Mouse (Mus musculus): ENCODE results near the gene Map1lc3b. TPM values are rescaled to one million over a fixed set of nuclear protein-coding genes. Genes with fewer than 3 reads are reported as not detected.
"Not testable (repeated sequence)": the region's sequence is repeated elsewhere in the genome, so short reads cannot be mapped to it uniquely, and the experiment has no call there.

Map1lc3b gene
- polyA plus RNA-seq, 1 experiment from 2014 or later, result 202 TPM

- ATAC-seq (ENCODE audit: insufficient read depth), result peak; percentile 96
- no peak overlapping the region for H3K27ac ChIP-seq (ENCODE audit: low read depth)
Measured at GRCm38 (mm10) chr8:121585159-121585825, 4.9 kb upstream of the Map1lc3b start.

GRCm38 (mm10) chr8:121588750-121589149 lies 1.4 kb upstream of the Map1lc3b start:
- ATAC-seq (ENCODE audit: insufficient read depth), result no peak
- H3K4me1 ChIP-seq (ENCODE audit: insufficient read depth), result peaks cover 5% of the 10 kb centered on the region; the same call in 1 of the 2 replicates
- H3K9me3 ChIP-seq (ENCODE audit: low read depth, low read length), result no peaks in the 10 kb centered on the region
- WGBS, result 73% methylated on average over 4 of the region's 4 CpGs
- H3K9ac ChIP-seq, result no peak overlapping the region
- TF ChIP-seq CTCF (IDR thresholded peaks at IDR 0.05; ENCODE audit: low read depth), result no peak
- H3K27me3 ChIP-seq (ENCODE audit: insufficient read depth, low read length), result no peaks in the 10 kb centered on the region
- no peak overlapping the region for H3K4me2 ChIP-seq
- H3K27ac ChIP-seq (ENCODE audit: low read depth), result no peak overlapping the region
- H3K36me3 ChIP-seq (ENCODE audit: insufficient read depth), result no peaks in the 10 kb centered on the region
- H3K4me3 ChIP-seq (ENCODE audit: low read depth, low read length), result no peak overlapping the region
- DNase-seq, result no peak

More at GRCm38 (mm10) chr8:121585159-121585825, 4.9 kb upstream of the Map1lc3b start:
- H3K4me3 ChIP-seq (ENCODE audit: low read depth, low read length), result peak overlapping the region; percentile 56
- H3K4me2 ChIP-seq, result peak overlapping the region; percentile 66
- H3K36me3 ChIP-seq (ENCODE audit: insufficient read depth), result no peaks in the 10 kb centered on the region
- H3K9ac ChIP-seq, result peak overlapping the region; percentile 58
- H3K4me1 ChIP-seq (ENCODE audit: insufficient read depth), result 0 out of 2 replicates have a peak, but pooled peaks cover under 1% of the 10 kb centered on the region
- whole genome bisulfite sequencing, result under 1% methylated on average over 47 of the region's 47 CpGs
- H3K9me3 ChIP-seq (ENCODE audit: low read depth, low read length), result no peaks in the 10 kb centered on the region
- H3K27me3 ChIP-seq (ENCODE audit: insufficient read depth, low read length), result no peaks in the 10 kb centered on the region
- TF ChIP-seq CTCF (IDR thresholded peaks at IDR 0.05; ENCODE audit: low read depth), result no peak
- peak; percentile 100 for DNase-seq

- ATAC-seq (ENCODE audit: insufficient read depth), result no peak
- WGBS, result 33% methylated on average over 2 of the region's 2 CpGs
- H3K4me2 ChIP-seq, result peak overlapping the region; percentile 83
Measured at GRCm38 (mm10) chr8:121589205-121589726, 895 bp upstream of the Map1lc3b start.

GRCm38 (mm10) chr8:121591178-121592066 lies 1.3 kb downstream of the Map1lc3b start:
- peak overlapping the region; percentile 81 for H3K9ac ChIP-seq
- H3K9me3 ChIP-seq (ENCODE audit: low read depth, low read length), result no peaks in the 10 kb centered on the region
- WGBS, result 13% methylated on average over 20 of the region's 20 CpGs
- no peaks in the 10 kb centered on the region for H3K27me3 ChIP-seq (ENCODE audit: insufficient read depth, low read length)
- H3K4me3 ChIP-seq (ENCODE audit: low read depth, low read length), result peak overlapping the region; percentile 87
- peak; percentile 58 for TF ChIP-seq CTCF (IDR thresholded peaks at IDR 0.05; ENCODE audit: low read depth)
- H3K36me3 ChIP-seq (ENCODE audit: insufficient read depth), result peaks cover 22% of the 10 kb centered on the region; the same call in 1 of the 2 replicates
- H3K27ac ChIP-seq (ENCODE audit: low read depth), result peak overlapping the region; percentile 70
- peak overlapping the region; percentile 83 for H3K4me2 ChIP-seq
- ATAC-seq (ENCODE audit: insufficient read depth), result peak; percentile 18
- peak; percentile 66 for DNase-seq
- peaks cover 5% of the 10 kb centered on the region; the same call in 1 of the 2 replicates for H3K4me1 ChIP-seq (ENCODE audit: insufficient read depth)

More at GRCm38 (mm10) chr8:121589205-121589726, 895 bp upstream of the Map1lc3b start:
- Histone ChIP-seq H3K9me3 (ENCODE audit: low read depth, low read length) (no peaks in the 10 kb centered on the region), H3K27ac (ENCODE audit: low read depth) (no peak overlapping the region), H3K9ac (no peak overlapping the region), H3K27me3 (ENCODE audit: insufficient read depth, low read length) (no peaks in the 10 kb centered on the region), H3K4me1 (ENCODE audit: insufficient read depth) (peaks cover 5% of the 10 kb centered on the region; the same call in 1 of the 2 replicates), H3K36me3 (ENCODE audit: insufficient read depth) (peaks cover 2% of the 10 kb centered on the region; the same call in 1 of the 2 replicates), H3K4me3 (ENCODE audit: low read depth, low read length) (no peak overlapping the region)
- no peak for TF ChIP-seq CTCF (IDR thresholded peaks at IDR 0.05; ENCODE audit: low read depth)
- DNase-seq, result no peak

- Histone ChIP-seq H3K4me3 (ENCODE audit: low read depth, low read length) (no peak overlapping the region), H3K4me2 (no peak overlapping the region), H3K9ac (no peak overlapping the region), H3K36me3 (ENCODE audit: insufficient read depth) (peaks cover 36% of the 10 kb centered on the region), H3K4me1 (ENCODE audit: insufficient read depth) (peaks cover 5% of the 10 kb centered on the region; the same call in 1 of the 2 replicates), H3K9me3 (ENCODE audit: low read depth, low read length) (no peaks in the 10 kb centered on the region), H3K27me3 (ENCODE audit: insufficient read depth, low read length) (no peaks in the 10 kb centered on the region), H3K27ac (ENCODE audit: low read depth) (no peak overlapping the region)
- ATAC-seq (ENCODE audit: insufficient read depth) (no peak), DNase-seq (no peak)
- 96% methylated on average over 5 of the region's 5 CpGs for WGBS
- TF ChIP-seq CTCF (IDR thresholded peaks at IDR 0.05; ENCODE audit: low read depth), result no peak
Measured at GRCm38 (mm10) chr8:121593293-121593692, 3.1 kb downstream of the Map1lc3b start.

- Histone ChIP-seq H3K4me2 (no peak overlapping the region), H3K9ac (no peak overlapping the region), H3K4me1 (ENCODE audit: insufficient read depth) (peaks cover 5% of the 10 kb centered on the region; the same call in 1 of the 2 replicates), H3K9me3 (ENCODE audit: low read depth, low read length) (no peaks in the 10 kb centered on the region), H3K27me3 (ENCODE audit: insufficient read depth, low read length) (no peaks in the 10 kb centered on the region), H3K4me3 (ENCODE audit: low read depth, low read length) (no peak overlapping the region), H3K36me3 (ENCODE audit: insufficient read depth) (peaks cover 40% of the 10 kb centered on the region), H3K27ac (ENCODE audit: low read depth) (no peak overlapping the region)
- WGBS, result 54% methylated on average over 9 of the region's 9 CpGs
- DNase-seq (no peak), ATAC-seq (ENCODE audit: insufficient read depth) (no peak)
- no peak for TF ChIP-seq CTCF (IDR thresholded peaks at IDR 0.05; ENCODE audit: low read depth)
Measured at GRCm38 (mm10) chr8:121593983-121594382, 3.8 kb downstream of the Map1lc3b start.

- peaks cover 73% of the 10 kb centered on the region for H3K36me3 ChIP-seq (ENCODE audit: insufficient read depth)
- H3K9me3 ChIP-seq (ENCODE audit: low read depth, low read length); ATAC-seq (ENCODE audit: insufficient read depth); H3K4me1 ChIP-seq (ENCODE audit: insufficient read depth); H3K4me3 ChIP-seq (ENCODE audit: low read depth, low read length); DNase-seq; H3K4me2 ChIP-seq; H3K9ac ChIP-seq; H3K27me3 ChIP-seq (ENCODE audit: insufficient read depth, low read length); H3K27ac ChIP-seq (ENCODE audit: low read depth): not testable (repeated sequence)
- 78% methylated on average over 2 of the region's 2 CpGs for WGBS
Measured at GRCm38 (mm10) chr8:121597492-121597891, 7.3 kb downstream of the Map1lc3b start.

All from lung, embryonic 14.5 days (tissue).